11 mouse cellular contexts compared by ENCODE assay signal in the genomic region with DNA sequence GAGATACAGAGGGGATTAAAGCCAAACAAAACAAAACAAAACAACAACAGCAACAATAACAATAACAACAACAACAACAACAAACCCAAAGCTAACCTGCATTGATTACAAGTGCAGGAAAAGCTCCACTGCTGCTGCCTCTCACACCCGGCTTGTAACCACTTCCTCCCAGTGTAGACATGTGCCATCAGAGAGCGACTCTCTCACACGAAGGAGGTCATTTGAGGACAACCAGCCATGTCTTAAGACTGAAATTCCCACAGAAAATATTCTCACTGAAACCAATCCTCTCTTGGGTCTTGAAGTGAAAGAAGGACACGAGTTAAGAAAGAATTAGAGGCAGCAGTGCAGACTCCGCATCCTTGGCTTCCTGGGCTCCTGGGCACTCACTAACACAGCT.
DNase-seq lines count a peak whose midpoint lies in the region.
"Had no signal": no experiment of that assay in that cellular context is flagged by ENCODE, and none has a peak within 500 bp of the region (broad histone marks: within the 10 kb centered on the region; RNA-seq: fewer than 3 reads in every experiment).

No protein-coding gene starts in this region.

- peak; percentile 93 for DNase-seq in heart, adult 11 months
- DNase-seq in heart, postnatal 25 days (ENCODE audit: low spot score) = no peak
- DNase-seq in CD4-positive helper T cell, adult 2 months (ENCODE audit: low read depth, low spot score) = peak; percentile 61
- DNase-seq in induced T-regulatory cell, adult 2 months (ENCODE audit: low read depth) = peak; percentile 57
- DNase-seq in thymus, postnatal 0 days (ENCODE audit: low spot score) = peak; percentile 44
- DNase-seq in layer of hippocampus, postnatal 14 days (ENCODE audit: low spot score in 2 of 2) = no peak
- DNase-seq in kidney, postnatal 14 days = no peak
- DNase-seq in cerebellum, adult 9-11 months = no peak
- DNase-seq: adrenal gland, postnatal 25 days; liver, embryonic 13.5 days; lung, postnatal 14 days had no signal

- intact Hi-C loops in heart, postnatal 25 days (cut with DNase I) = no loop called here

Comparison
In these comparisons a context has a peak if more than half of its experiments do, and no peak if none do; other contexts are left out.
1. DNase-seq: peak in heart, adult 11 months (single experiment), CD4-positive helper T cell, adult 2 months (single experiment), induced T-regulatory cell, adult 2 months (single experiment) and thymus, postnatal 0 days (single experiment); none in heart, postnatal 25 days (single experiment), layer of hippocampus, postnatal 14 days (0 of 2), kidney, postnatal 14 days (single experiment) and cerebellum, adult 9-11 months (single experiment).